Mouse (Mus musculus) liver, postnatal 0 days (tissue): ENCODE measurements around the gene Cd276. TPM values are rescaled to one million over a fixed set of nuclear protein-coding genes. Genes with fewer than 3 reads are reported as not detected.
A peak's percentile ranks its signal among the peaks of the same experiment; 100 is the strongest.

Source experiments
- ATAC-seq: fragments of 200-750 bp; cut with Nextera tagmentation; 2 replicates; pipeline ENCODE4 v1.8.0; 2017; ENCODE audit warnings: mild to moderate bottlenecking, moderate library complexity
- DNase-seq: peaks from one replicate; pipeline ENCODE4 v3.0.0-alpha.2; 2016
- H3K27ac ChIP-seq: fragments of 300-500 bp; sonication (generic); 2 replicates; pipeline ENCODE4 v1.5.1; 2014; ENCODE audit warnings: antibody characterized with exemption, moderate library complexity, mild to moderate bottlenecking, low read depth
- H3K27me3 ChIP-seq: fragments of 300-500 bp; sonication (generic); 2 replicates; pipeline ENCODE4 v1.6.1; 2014; ENCODE audit warnings: low read length, control low read depth, mixed read lengths; ENCODE audit not compliant: insufficient read depth
- H3K36me3 ChIP-seq: fragments of 300-500 bp; sonication (generic); replicated peaks from 2 replicates; pipeline ENCODE4 v1.6.1; 2014; ENCODE audit warnings: mild to moderate bottlenecking, control low read depth, low read length, moderate library complexity, mixed read lengths; ENCODE audit not compliant: insufficient read depth
- H3K4me1 ChIP-seq: fragments of 300-500 bp; sonication (generic); 2 replicates; pipeline ENCODE4 v1.6.1; 2014; ENCODE audit warnings: antibody characterized with exemption, mild to moderate bottlenecking, control low read depth; ENCODE audit not compliant: insufficient read depth
- H3K4me2 ChIP-seq: fragments of 300-500 bp; sonication (generic); 2 replicates; pipeline ENCODE4 v1.6.1; 2014; ENCODE audit warnings: low read depth, mild to moderate bottlenecking, low read length, moderate library complexity, mixed read lengths
- H3K4me3 ChIP-seq: fragments of 300-500 bp; sonication (generic); 2 replicates; pipeline ENCODE4 v1.5.1; 2014; ENCODE audit warnings: low read depth, low read length
- H3K9ac ChIP-seq: fragments of 300-500 bp; sonication (generic); replicated peaks from 2 replicates; pipeline ENCODE4 v1.6.1; 2014; ENCODE audit warnings: mild to moderate bottlenecking, moderate library complexity
- H3K9me3 ChIP-seq: fragments of 300-500 bp; sonication (generic); 2 replicates; pipeline ENCODE4 v1.6.1; 2016; ENCODE audit warnings: mild to moderate bottlenecking, control low read depth, low read length, mixed read lengths
- CTCF ChIP-seq: sonication (generic); IDR thresholded peaks from 2 replicates; pipeline ENCODE4 v1.5.1; 2016; ENCODE audit warnings: antibody characterized with exemption, low read depth
- EP300 ChIP-seq: IDR thresholded peaks from 2 replicates; pipeline ENCODE4 v1.6.1; 2016; ENCODE audit warnings: antibody characterized with exemption, low read depth, mild to moderate bottlenecking
- WGBS: fragments of 180-500 bp; shearing (Covaris S2); extraction: QIAGEN DNeasy Blood & Tissue Kit; methylation state at CpG from one replicate; pipeline ENCODE4 v1.1.7; 2014; ENCODE audit not compliant: insufficient replicate concordance; 5-methylcytosine and 5-hydroxymethylcytosine counted together
- polyA plus RNA-seq: library from polyadenylated mRNA; unstranded; fragments of >200 nt; fragmentation: Nextera tagmentation; extraction: Ambion mirVana; gene quantifications from 2 replicates; pipeline ENCODE4 v1.2.1, GENCODE M21; 2015

Cd276 gene
- polyA plus RNA-seq, 1 experiment from 2014 or later = 1.4 TPM

- Histone ChIP-seq H3K4me2 (no peak overlapping the region), H3K4me1 (peaks cover 16% of the 10 kb centered on the region), H3K9ac (no peak overlapping the region), H3K36me3 (no peaks in the 10 kb centered on the region), H3K27me3 (no peaks in the 10 kb centered on the region), H3K9me3 (no peaks in the 10 kb centered on the region), H3K4me3 (no peak overlapping the region), H3K27ac (no peak overlapping the region)
- no peak for DNase-seq
- 79% methylated on average over 5 of the region's 5 CpGs for WGBS
- no peak for ATAC-seq
- TF ChIP-seq EP300 = no peak
- TF ChIP-seq CTCF = no peak
These were observed 34.2 kb downstream of the Cd276 start for GRCm38 (mm10) chr9:58520816-58521581.

GRCm38 (mm10) chr9:58519953-58520352, 35.3 kb downstream of the Cd276 start:
- no peaks in the 10 kb centered on the region for H3K27me3 ChIP-seq
- H3K4me1 ChIP-seq = peaks cover 16% of the 10 kb centered on the region
- ATAC-seq (no peak), DNase-seq (no peak)
- H3K9me3 ChIP-seq = no peaks in the 10 kb centered on the region
- TF ChIP-seq CTCF = no peak
- TF ChIP-seq EP300 = no peak
- 70% methylated on average over 3 of the region's 3 CpGs for WGBS
- H3K27ac ChIP-seq = no peak overlapping the region
- no peaks in the 10 kb centered on the region for H3K36me3 ChIP-seq
- H3K4me2 ChIP-seq = no peak overlapping the region
- H3K4me3 ChIP-seq = no peak overlapping the region
- H3K9ac ChIP-seq = no peak overlapping the region

GRCm38 (mm10) chr9:58517866-58518750, 37.1 kb downstream of the Cd276 start:
- H3K36me3 ChIP-seq = no peaks in the 10 kb centered on the region
- H3K4me1 ChIP-seq = peaks cover 16% of the 10 kb centered on the region
- H3K27me3 ChIP-seq = no peaks in the 10 kb centered on the region
- H3K27ac ChIP-seq = no peak overlapping the region
- TF ChIP-seq EP300 = no peak
- TF ChIP-seq CTCF = no peak
- ATAC-seq = peak; percentile 19; the same call in 1 of the 2 replicates
- no peak for DNase-seq
- WGBS = 27% methylated on average over 9 of the region's 9 CpGs
- no peak overlapping the region for H3K4me2 ChIP-seq
- H3K4me3 ChIP-seq = no peak overlapping the region
- no peak overlapping the region for H3K9ac ChIP-seq
- H3K9me3 ChIP-seq = no peaks in the 10 kb centered on the region

GRCm38 (mm10) chr9:58516480-58516879, 38.8 kb downstream of the Cd276 start:
- no peaks in the 10 kb centered on the region for H3K27me3 ChIP-seq
- no peak overlapping the region for H3K4me3 ChIP-seq
- H3K27ac ChIP-seq = no peak overlapping the region
- H3K36me3 ChIP-seq = no peaks in the 10 kb centered on the region
- WGBS = 75% methylated on average over 3 of the region's 3 CpGs
- DNase-seq (no peak), ATAC-seq (no peak)
- no peak for TF ChIP-seq EP300
- H3K9ac ChIP-seq = no peak overlapping the region
- no peaks in the 10 kb centered on the region for H3K9me3 ChIP-seq
- no peak overlapping the region for H3K4me2 ChIP-seq
- peaks cover 7% of the 10 kb centered on the region; the same call in 1 of the 2 replicates for H3K4me1 ChIP-seq

GRCm38 (mm10) chr9:58513749-58514148, 41.5 kb downstream of the Cd276 start:
- Histone ChIP-seq H3K9me3 (no peaks in the 10 kb centered on the region), H3K4me3 (no peak overlapping the region), H3K9ac (no peak overlapping the region), H3K27me3 (no peaks in the 10 kb centered on the region), H3K36me3 (no peaks in the 10 kb centered on the region), H3K27ac (no peak overlapping the region), H3K4me2 (no peak overlapping the region), H3K4me1 (peaks cover 6% of the 10 kb centered on the region; the same call in 1 of the 2 replicates)
- no peak for ATAC-seq
- TF ChIP-seq CTCF (no peak), EP300 (no peak)
- DNase-seq = no peak
- 58% methylated on average over 5 of the region's 5 CpGs for WGBS

- Histone ChIP-seq H3K4me2 (no peak overlapping the region), H3K27me3 (no peaks in the 10 kb centered on the region), H3K4me3 (no peak overlapping the region), H3K9ac (no peak overlapping the region), H3K27ac (no peak overlapping the region), H3K36me3 (no peaks in the 10 kb centered on the region), H3K4me1 (no peaks in the 10 kb centered on the region), H3K9me3 (no peaks in the 10 kb centered on the region)
- no peak for ATAC-seq
- TF ChIP-seq CTCF = no peak
- no peak for TF ChIP-seq EP300
- 59% methylated on average over 5 of the region's 5 CpGs for WGBS
- DNase-seq = no peak
These were observed 44.8 kb downstream of the Cd276 start for GRCm38 (mm10) chr9:58510452-58510851.
